Mouse (Mus musculus) C2C12 (cell line): Measurements from ENCODE around the gene Tesk2. TPM values are rescaled to one million over a fixed set of nuclear protein-coding genes. Genes with fewer than 3 reads are reported as not detected.
A peak's percentile ranks its signal among the peaks of the same experiment; 100 is the strongest.

Experiments
- H3K27me3 ChIP-seq: one replicate; pipeline ENCODE4 v1.6.1; 2011; ENCODE audit not compliant: control insufficient read depth, insufficient read depth, insufficient read length
- H3K36me3 ChIP-seq: one replicate; pipeline ENCODE4 v1.6.1; 2011; ENCODE audit not compliant: control insufficient read depth, insufficient read depth
- H3K4me3 ChIP-seq: one replicate; pipeline ENCODE4 v1.5.1; 2011; ENCODE audit warnings: mild to moderate bottlenecking, control low read depth; ENCODE audit not compliant: poor library complexity, insufficient read depth, severe bottlenecking
- H3K79me2 ChIP-seq: one replicate; pipeline ENCODE4 v1.6.1; 2011; ENCODE audit not compliant: control insufficient read depth, insufficient read depth
- H3K79me3 ChIP-seq: one replicate; pipeline ENCODE4 v1.6.1; 2011; ENCODE audit warnings: low read depth, control low read depth
- H3ac ChIP-seq: one replicate; pipeline ENCODE3; 2011; ENCODE audit warnings: low read depth; ENCODE audit not compliant: control insufficient read depth, insufficient read length
- CEBPB ChIP-seq: IDR thresholded peaks from one replicate; pipeline ENCODE4 v1.6.1; 2011; ENCODE audit warnings: low read depth, mild to moderate bottlenecking, control low read depth, moderate library complexity
- CTCF ChIP-seq: IDR thresholded peaks from one replicate; pipeline ENCODE4 v1.5.1; 2011; ENCODE audit not compliant: control insufficient read depth, insufficient read depth, insufficient read length
- FOSL1 ChIP-seq: IDR thresholded peaks from one replicate; pipeline ENCODE4 v1.8.0; 2011; ENCODE audit warnings: mild to moderate bottlenecking, low read length; ENCODE audit not compliant: poor library complexity, insufficient read depth, severe bottlenecking
- MAX ChIP-seq: IDR thresholded peaks from one replicate; pipeline ENCODE4 v1.6.1; 2011; ENCODE audit warnings: mild to moderate bottlenecking, control low read depth
- MYOD1 ChIP-seq: IDR thresholded peaks from one replicate; pipeline ENCODE4 v1.6.1; 2011; ENCODE audit warnings: low read depth; ENCODE audit not compliant: control insufficient read depth, insufficient read length
- MYOG ChIP-seq: IDR thresholded peaks from one replicate; pipeline ENCODE4 v1.6.1; 2011; ENCODE audit not compliant: control insufficient read depth, insufficient read length; ENCODE audit errors: extremely low read depth
- USF1 ChIP-seq: IDR thresholded peaks from one replicate; pipeline ENCODE4 v1.6.1; 2011; ENCODE audit warnings: low read depth, mild to moderate bottlenecking, control low read depth, moderate library complexity
- polyA plus RNA-seq: library from polyadenylated mRNA; unstranded; fragments of >200 nt; fragmentation: generic; extraction: Trizol; gene quantifications from one replicate; pipeline ENCODE4 v1.2.1, GENCODE M21; 2012; ENCODE audit warnings: missing spikeins

The Tesk2 gene
- polyA plus RNA-seq, 1 experiment = 12.0 TPM

- Histone ChIP-seq H3ac (no peak overlapping the region), H3K36me3 (peaks cover 45% of the 10 kb centered on the region), H3K27me3 (no peaks in the 10 kb centered on the region), H3K4me3 (no peak overlapping the region), H3K79me2 (peaks cover 2% of the 10 kb centered on the region), H3K79me3 (no peaks in the 10 kb centered on the region)
- TF ChIP-seq MYOD1 (no peak), MYOG (no peak), CTCF (peak; percentile 28)
Observed at GRCm38 (mm10) chr4:116799901-116800300, 79.2 kb downstream of the Tesk2 start.

GRCm38 (mm10) chr4:116807197-116808129 is 86.7 kb downstream of the Tesk2 start, which contains the start of the genes Toe1 and Mutyh:
TSS of gene Toe1 (minus strand) at chr4:116807640.
TSS of gene Mutyh (plus strand) at chr4:116807723.
- TF ChIP-seq MAX (peak; percentile 55), MYOD1 (no peak), CEBPB (no peak), MYOG (no peak), FOSL1 (no peak), CTCF (no peak), USF1 (no peak)
- Histone ChIP-seq H3K36me3 (peaks cover 39% of the 10 kb centered on the region), H3K4me3 (peak within 1 kb of the TSS; percentile 59), H3K79me3 (peaks cover 8% of the 10 kb centered on the region), H3ac (peak within 1 kb of the TSS; percentile 95), H3K79me2 (peaks cover 25% of the 10 kb centered on the region), H3K27me3 (no peaks in the 10 kb centered on the region)

GRCm38 (mm10) chr4:116811012-116811411 is 90.3 kb downstream of the Tesk2 start:
- Histone ChIP-seq H3K36me3 (peaks cover 4% of the 10 kb centered on the region), H3K4me3 (no peak overlapping the region), H3K79me3 (peaks cover 8% of the 10 kb centered on the region), H3K27me3 (no peaks in the 10 kb centered on the region), H3ac (no peak overlapping the region), H3K79me2 (peaks cover 12% of the 10 kb centered on the region)
- TF ChIP-seq CTCF = no peak
- no peak for TF ChIP-seq CEBPB
- no peak for TF ChIP-seq MYOD1
- TF ChIP-seq FOSL1 = no peak
- no peak for TF ChIP-seq USF1
- TF ChIP-seq MAX = no peak
- no peak for TF ChIP-seq MYOG

- TF ChIP-seq MYOD1 (no peak), MAX (no peak), CEBPB (no peak), USF1 (no peak), FOSL1 (no peak)
Observed at GRCm38 (mm10) chr4:116815276-116815675, 94.5 kb downstream of the Tesk2 start.

GRCm38 (mm10) chr4:116817486-116817885 is 96.7 kb downstream of the Tesk2 start:
- Histone ChIP-seq H3K79me3 (no peaks in the 10 kb centered on the region), H3K36me3 (no peaks in the 10 kb centered on the region), H3K79me2 (no peaks in the 10 kb centered on the region), H3K4me3 (no peak overlapping the region), H3K27me3 (no peaks in the 10 kb centered on the region), H3ac (no peak overlapping the region)
- TF ChIP-seq FOSL1 = no peak
- no peak for TF ChIP-seq MYOD1
- TF ChIP-seq MAX = no peak
- TF ChIP-seq USF1 = no peak
- no peak for TF ChIP-seq CTCF
- no peak for TF ChIP-seq MYOG
- TF ChIP-seq CEBPB = no peak

More at GRCm38 (mm10) chr4:116815276-116815675, 94.5 kb downstream of the Tesk2 start:
- no peaks in the 10 kb centered on the region for H3K36me3 ChIP-seq
- no peak overlapping the region for H3K4me3 ChIP-seq
- no peaks in the 10 kb centered on the region for H3K79me3 ChIP-seq
- peak overlapping the region; percentile 21 for H3ac ChIP-seq
- H3K79me2 ChIP-seq = no peaks in the 10 kb centered on the region
- no peaks in the 10 kb centered on the region for H3K27me3 ChIP-seq
